Mouse (Mus musculus): ENCODE measurements at regions not wholly inside any gene's neighbourhood (a gene's known extent, or its start where the extent isn't known, plus 50 kb on each side); places are given as distances from the start of the nearest gene placed in this dataset.

GRCm38 (mm10) chr16:24222759-24223526, 170.4 kb upstream of the Lpp start:
- no peak for TF ChIP-seq GATA1 (IDR thresholded peaks at IDR 0.05; ENCODE audit: borderline replicate concordance, low read length)
- no peak for TF ChIP-seq FLI1 (IDR thresholded peaks at IDR 0.05; ENCODE audit: low read length)
